Mouse (Mus musculus) kidney, postnatal 10 days (tissue): ENCODE data around the gene Ap3b2.
A peak's percentile ranks its signal among the peaks of the same experiment; 100 is the strongest.

ENCODE experiments used
- DNase-seq: peaks from one replicate; pipeline ENCODE4 v3.0.0; 2021; ENCODE audit warnings: mixed read lengths

Gene Ap3b2

GRCm38 (mm10) chr7:81475221-81475620 lies 18.5 kb downstream of the Ap3b2 start:
- no peak for DNase-seq

- no peak for DNase-seq
These were observed 28.7 kb downstream of the Ap3b2 start for GRCm38 (mm10) chr7:81464906-81465450.

GRCm38 (mm10) chr7:81464116-81464515 lies 29.6 kb downstream of the Ap3b2 start:
- peak; percentile 67 for DNase-seq

GRCm38 (mm10) chr7:81462815-81463214 lies 30.9 kb downstream of the Ap3b2 start:
- DNase-seq = no peak

- peak; percentile 73 for DNase-seq
These were observed 38.5 kb downstream of the Ap3b2 start, which contains the start of gene Cpeb1 for GRCm38 (mm10) chr7:81455155-81455651. Gene Cpeb1, minus strand, starts transcription at chr7:81455465.

GRCm38 (mm10) chr7:81454331-81455039 lies 39.2 kb downstream of the Ap3b2 start:
- DNase-seq = peak; percentile 53

GRCm38 (mm10) chr7:81453443-81454274 lies 40.1 kb downstream of the Ap3b2 start:
- DNase-seq = peak; percentile 46

- peak; percentile 13 for DNase-seq
These were observed 40.7 kb downstream of the Ap3b2 start for GRCm38 (mm10) chr7:81452971-81453441.
